Mouse (Mus musculus) ES-E14 (cell line): ENCODE data around the gene Tmed1. TPM values are rescaled to one million over a fixed set of nuclear protein-coding genes. Genes with fewer than 3 reads are reported as not detected.
A peak's percentile ranks its signal among the peaks of the same experiment; 100 is the strongest.
"Not testable (repeated sequence)": the region's sequence is repeated elsewhere in the genome, so short reads cannot be mapped to it uniquely, and the experiment has no call there.

ENCODE experiments used
- DNase-seq: peaks from one replicate; pipeline ENCODE4 v3.0.0-alpha.2; 2013; ENCODE audit warnings: low read depth, low spot score
- H3K27ac ChIP-seq: 2 replicates; pipeline ENCODE4 v1.5.1; 2012; ENCODE audit warnings: low read depth, mild to moderate bottlenecking, low read length, moderate library complexity, mixed read lengths; ENCODE audit not compliant: poor library complexity, insufficient read depth, severe bottlenecking
- H3K36me3 ChIP-seq: 2 replicates; pipeline ENCODE4 v1.6.1; 2012; ENCODE audit warnings: mild to moderate bottlenecking, low read length, moderate library complexity, mixed read lengths; ENCODE audit not compliant: control insufficient read depth, poor library complexity, insufficient read depth, severe bottlenecking
- H3K4me1 ChIP-seq, 2 experiments: fragments of 150-350 bp in 1 of 2; sonication (generic) in 1 of 2; 2 replicates each; pipeline ENCODE4 v1.6.1; 2012; ENCODE audit warnings: low read length in 2 of 2, mild to moderate bottlenecking in 1 of 2, mixed read lengths in 1 of 2; ENCODE audit not compliant: control insufficient read depth in 2 of 2, insufficient read depth in 2 of 2, poor library complexity in 1 of 2
- H3K4me3 ChIP-seq, 2 experiments: fragments of 150-350 bp in 1 of 2; sonication (generic) in 1 of 2; 2 replicates each; pipeline ENCODE4 v1.5.1; 2012; ENCODE audit warnings: low read length in 2 of 2, low read depth in 1 of 2, mild to moderate bottlenecking in 1 of 2, mixed read lengths in 1 of 2; ENCODE audit not compliant: insufficient read depth in 1 of 2, poor library complexity in 1 of 2, severe bottlenecking in 1 of 2
- H3K9ac ChIP-seq: 2 replicates; pipeline ENCODE4 v1.6.1; 2012; ENCODE audit warnings: low read depth, mild to moderate bottlenecking, low read length, mixed read lengths; ENCODE audit not compliant: poor library complexity, insufficient read depth, severe bottlenecking
- H3K9me3 ChIP-seq: fragments of 150-350 bp; sonication (generic); 2 replicates; pipeline ENCODE4 v1.6.1; 2012; ENCODE audit warnings: low read depth, mild to moderate bottlenecking, low read length; ENCODE audit not compliant: control insufficient read depth, insufficient read depth
- CHD2 ChIP-seq: IDR thresholded peaks from 2 replicates; pipeline ENCODE4 v1.6.1; 2014; ENCODE audit warnings: mild to moderate bottlenecking, low read depth, low read length, inconsistent platforms
- HCFC1 ChIP-seq: IDR thresholded peaks from 2 replicates; pipeline ENCODE4 v1.6.1; 2012; ENCODE audit warnings: low read length, inconsistent platforms, borderline replicate concordance; ENCODE audit not compliant: insufficient read depth
- MAFK ChIP-seq: IDR thresholded peaks from 2 replicates; pipeline ENCODE4 v1.6.1; 2014; ENCODE audit warnings: mild to moderate bottlenecking, low read depth, low read length, inconsistent platforms; ENCODE audit not compliant: insufficient read depth
- ZC3H11A ChIP-seq: IDR thresholded peaks from 2 replicates; pipeline ENCODE4 v1.6.1; 2012; ENCODE audit warnings: low read depth, mild to moderate bottlenecking, inconsistent platforms, low read length, borderline replicate concordance
- ZNF384 ChIP-seq: IDR thresholded peaks from 2 replicates; pipeline ENCODE4 v1.6.1; 2012; ENCODE audit warnings: low read depth, low read length, inconsistent platforms
- in situ Hi-C, 2 experiments: fragments of 600-800 bp; cut with MboI; formaldehyde crosslinking; loops; one replicate each; pipeline ENCODE4 v1.15.1; 2025; ENCODE audit warnings: low sequenced_read_pairs in 2 of 2, inconsistent platforms in 1 of 2; ENCODE audit not compliant: unreplicated experiment in 2 of 2
- total RNA-seq: library from RNA; depleted of rRNA; stranded (reverse); fragments of 300-350 nt; gene quantifications from 2 replicates; pipeline ENCODE4 v1.2.3, GENCODE M21; 2012

The Tmed1 gene
- total RNA-seq, 1 experiment: 133 TPM

DNA sequence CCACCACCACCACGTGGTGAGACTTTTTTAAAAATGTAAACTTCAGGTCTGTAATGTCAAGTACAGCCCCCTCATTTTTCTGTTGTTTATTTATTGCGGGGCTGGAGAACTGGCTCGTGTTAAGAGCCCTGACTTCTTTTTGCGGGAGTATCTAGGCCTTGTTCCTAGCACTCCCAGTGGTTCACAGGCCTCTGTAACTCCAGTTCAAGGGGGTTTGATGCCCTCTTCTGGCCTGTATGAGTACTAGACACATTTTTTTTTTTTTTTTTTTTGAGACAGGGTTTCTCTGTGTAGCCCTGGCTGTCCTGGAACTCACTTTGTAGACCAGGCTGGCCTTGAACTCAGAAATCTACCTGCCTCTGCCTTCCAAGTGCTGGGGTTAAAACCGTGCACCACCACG, 8.6 kb upstream of the Tmed1 start:
- DNase-seq, H3K9me3 ChIP-seq, H3K36me3 ChIP-seq, H3K27ac ChIP-seq, in situ Hi-C loops, H3K9ac ChIP-seq, H3K4me3 ChIP-seq, H3K4me1 ChIP-seq: not testable (repeated sequence)
- peak; percentile 94 for TF ChIP-seq ZNF384

DNA sequence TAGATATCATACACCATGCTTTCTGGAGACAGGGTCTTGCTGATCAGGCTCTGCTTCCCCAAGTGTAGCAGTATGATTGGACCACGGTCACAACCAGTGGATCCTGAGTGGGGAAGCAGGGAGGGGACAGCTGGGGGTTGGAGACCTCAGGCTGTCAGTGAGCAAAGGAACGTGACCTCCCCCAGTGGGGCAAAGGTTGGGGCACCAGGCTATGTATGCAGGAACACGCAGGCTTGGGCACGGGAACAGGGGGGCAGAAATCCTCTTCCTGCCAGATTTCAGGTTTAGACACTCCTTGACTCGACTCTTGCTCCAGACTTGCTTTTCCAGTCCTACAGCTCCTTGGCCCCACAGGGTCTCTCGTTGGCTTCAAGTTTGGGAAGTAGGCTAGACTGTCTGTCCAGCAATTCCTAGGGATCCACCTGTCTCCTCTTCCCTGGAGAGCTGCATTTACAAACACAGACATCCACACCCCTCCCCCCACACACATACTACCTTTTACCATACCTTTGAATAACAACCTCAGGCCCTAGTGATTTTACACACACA, 8.0 kb upstream of the Tmed1 start:
- H3K27ac ChIP-seq: no peak overlapping the region
- peaks cover 0 to 5% of the 10 kb centered on the region in 2 experiments; a peak in 1 of 4 replicates for H3K4me1 ChIP-seq
- no peaks in the 10 kb centered on the region for H3K36me3 ChIP-seq
- H3K9ac ChIP-seq: no peak overlapping the region
- in situ Hi-C loops: no loop called here
- no peak overlapping the region for H3K4me3 ChIP-seq
- TF ChIP-seq CHD2: no peak
- no peaks in the 10 kb centered on the region for H3K9me3 ChIP-seq
- no peak for DNase-seq

DNA sequence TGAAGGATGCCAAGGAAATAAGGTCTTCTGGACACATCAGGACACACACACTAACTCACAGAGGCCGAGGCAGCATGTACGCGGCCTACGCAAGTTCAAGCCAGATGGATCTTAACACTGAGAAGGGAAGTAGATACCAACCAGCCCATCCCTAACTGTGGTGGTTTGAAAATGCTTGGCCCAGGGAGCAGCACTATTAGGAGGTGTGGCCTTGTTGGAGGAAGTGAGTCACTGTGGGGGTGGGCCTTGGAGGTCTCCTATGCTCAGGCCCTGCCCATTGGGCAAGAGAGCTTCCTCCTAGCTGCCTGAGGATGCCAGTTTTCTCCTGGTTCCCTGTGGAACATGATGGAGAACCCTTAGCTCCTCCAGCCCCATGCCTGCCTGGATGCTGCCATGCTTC, 3.4 kb upstream of the Tmed1 start:
- no peak for TF ChIP-seq CHD2
- no peak for TF ChIP-seq ZNF384
- no peak for TF ChIP-seq ZC3H11A
- no peak for TF ChIP-seq MAFK
- TF ChIP-seq HCFC1: no peak
- H3K36me3 ChIP-seq: peaks cover 7% of the 10 kb centered on the region
- no peaks in the 10 kb centered on the region for H3K9me3 ChIP-seq
- H3K27ac ChIP-seq: no peak overlapping the region
- H3K9ac ChIP-seq: no peak overlapping the region
- no peak overlapping the region for H3K4me3 ChIP-seq
- peaks cover 0 to 14% of the 10 kb centered on the region in 2 experiments; a peak in 1 of 4 replicates for H3K4me1 ChIP-seq
- in situ Hi-C loops: no loop called here
- no peak for DNase-seq

DNA sequence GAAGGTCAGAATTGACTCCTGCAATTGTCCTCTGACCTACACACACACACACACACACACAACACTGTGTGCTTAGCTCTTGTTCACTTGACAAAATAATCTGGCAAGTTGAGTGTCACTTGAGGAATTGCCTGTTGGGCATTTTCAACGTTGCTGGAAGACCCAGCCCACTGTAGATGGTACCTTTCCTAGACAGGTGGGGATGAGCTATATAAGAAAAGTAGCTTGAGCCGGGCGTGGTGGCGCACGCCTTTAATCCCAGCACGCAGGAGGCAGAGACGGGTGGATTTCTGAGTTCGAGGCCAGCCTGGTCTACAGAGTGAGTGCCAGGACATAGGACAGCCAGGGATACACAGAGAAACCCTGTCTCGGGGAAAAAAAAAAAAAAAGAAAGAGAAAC, 1.0 kb upstream of the Tmed1 start:
- peak overlapping the region; percentile 78 to 88 for H3K4me3 ChIP-seq
- no peak for DNase-seq
- in situ Hi-C loops: no loop called here
- H3K4me1 ChIP-seq: peaks cover 0 to 10% of the 10 kb centered on the region in 2 experiments; a peak in 1 of 4 replicates
- H3K27ac ChIP-seq: no peak overlapping the region; the same call in 1 of the 2 replicates
- TF ChIP-seq MAFK: no peak
- H3K36me3 ChIP-seq: peaks cover 30% of the 10 kb centered on the region
- H3K9me3 ChIP-seq: no peaks in the 10 kb centered on the region
- peak overlapping the region; percentile 83 for H3K9ac ChIP-seq

DNA sequence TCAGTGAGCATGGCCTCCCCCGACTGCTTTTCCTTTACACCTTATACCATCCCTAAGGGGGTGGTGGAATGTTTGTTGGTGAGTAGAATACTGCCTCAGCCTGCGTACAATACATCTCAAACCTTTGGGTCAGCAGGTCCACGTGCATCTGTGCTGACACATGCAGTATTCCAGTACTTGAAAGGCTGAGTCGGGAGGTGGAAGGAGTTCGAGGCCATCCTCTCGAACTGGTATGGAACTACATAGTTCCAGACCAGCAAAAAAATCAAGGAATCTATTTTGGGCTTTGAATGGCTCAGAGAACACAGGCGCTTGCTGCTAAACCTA, 600 bp upstream of the Tmed1 start:
- no peak for TF ChIP-seq CHD2
- TF ChIP-seq MAFK: peak; percentile 71
- no peaks in the 10 kb centered on the region for H3K9me3 ChIP-seq
- in situ Hi-C loops: no loop called here
- no peak overlapping the region; the same call in 1 of the 2 replicates for H3K27ac ChIP-seq
- H3K36me3 ChIP-seq: peaks cover 33% of the 10 kb centered on the region
- peak overlapping the region; percentile 83 for H3K9ac ChIP-seq
- no peak for DNase-seq
- H3K4me3 ChIP-seq: peak overlapping the region; percentile 78 to 88
- peaks cover 0 to 8% of the 10 kb centered on the region in 2 experiments; a peak in 1 of 4 replicates for H3K4me1 ChIP-seq
